Mouse (Mus musculus) intestine, embryonic 16.5 days (tissue): ENCODE measurements around the gene Acan. TPM values are rescaled to one million over a fixed set of nuclear protein-coding genes. Genes with fewer than 3 reads are reported as not detected.
A peak's percentile ranks its signal among the peaks of the same experiment; 100 is the strongest.

Experiments
- ATAC-seq: fragments of 200-750 bp; cut with Nextera tagmentation; 2 replicates; pipeline ENCODE4 v1.8.0; 2017; ENCODE audit warnings: moderate TSS enrichment, moderate library complexity
- H3K27ac ChIP-seq: fragments of 300-500 bp; sonication (generic); 2 replicates; pipeline ENCODE4 v1.5.1; 2014; ENCODE audit warnings: mild to moderate bottlenecking, low read length
- H3K27me3 ChIP-seq: fragments of 300-500 bp; sonication (generic); replicated peaks from 2 replicates; pipeline ENCODE4 v1.6.1; 2014; ENCODE audit warnings: low read length, control low read depth, mixed read lengths; ENCODE audit not compliant: control insufficient read depth, insufficient read depth
- H3K36me3 ChIP-seq: fragments of 300-500 bp; sonication (generic); 2 replicates; pipeline ENCODE4 v1.6.1; 2014; ENCODE audit warnings: low read length, control low read depth; ENCODE audit not compliant: control insufficient read depth, insufficient read depth
- H3K4me1 ChIP-seq: fragments of 300-500 bp; sonication (generic); 2 replicates; pipeline ENCODE4 v1.6.1; 2014; ENCODE audit warnings: low read length, control low read depth, mixed read lengths; ENCODE audit not compliant: control insufficient read depth, insufficient read depth
- H3K4me2 ChIP-seq: fragments of 300-500 bp; sonication (generic); 2 replicates; pipeline ENCODE4 v1.6.1; 2014; ENCODE audit warnings: low read depth, low read length, control low read depth
- H3K4me3 ChIP-seq: fragments of 300-500 bp; sonication (generic); 2 replicates; pipeline ENCODE4 v1.5.1; 2014; ENCODE audit warnings: mild to moderate bottlenecking, low read length
- H3K9ac ChIP-seq: fragments of 300-500 bp; sonication (generic); 2 replicates; pipeline ENCODE4 v1.6.1; 2014; ENCODE audit warnings: low read depth, low read length
- H3K9me3 ChIP-seq: fragments of 300-500 bp; sonication (generic); 2 replicates; pipeline ENCODE4 v1.6.1; 2016; ENCODE audit warnings: low read length, control low read depth; ENCODE audit not compliant: control insufficient read depth
- WGBS: fragments of 180-500 bp; shearing (Covaris S2); extraction: QIAGEN DNeasy Blood & Tissue Kit; methylation state at CpG from one replicate; pipeline ENCODE4 v1.1.7; 2014; 5-methylcytosine and 5-hydroxymethylcytosine counted together
- polyA plus RNA-seq: library from polyadenylated mRNA; unstranded; fragments of >200 nt; fragmentation: Nextera tagmentation; extraction: Ambion mirVana; gene quantifications from 2 replicates; pipeline ENCODE4 v1.2.1, GENCODE M21; 2015

The Acan gene
- polyA plus RNA-seq, 1 experiment from 2014 or later = 0.28 TPM

DNA sequence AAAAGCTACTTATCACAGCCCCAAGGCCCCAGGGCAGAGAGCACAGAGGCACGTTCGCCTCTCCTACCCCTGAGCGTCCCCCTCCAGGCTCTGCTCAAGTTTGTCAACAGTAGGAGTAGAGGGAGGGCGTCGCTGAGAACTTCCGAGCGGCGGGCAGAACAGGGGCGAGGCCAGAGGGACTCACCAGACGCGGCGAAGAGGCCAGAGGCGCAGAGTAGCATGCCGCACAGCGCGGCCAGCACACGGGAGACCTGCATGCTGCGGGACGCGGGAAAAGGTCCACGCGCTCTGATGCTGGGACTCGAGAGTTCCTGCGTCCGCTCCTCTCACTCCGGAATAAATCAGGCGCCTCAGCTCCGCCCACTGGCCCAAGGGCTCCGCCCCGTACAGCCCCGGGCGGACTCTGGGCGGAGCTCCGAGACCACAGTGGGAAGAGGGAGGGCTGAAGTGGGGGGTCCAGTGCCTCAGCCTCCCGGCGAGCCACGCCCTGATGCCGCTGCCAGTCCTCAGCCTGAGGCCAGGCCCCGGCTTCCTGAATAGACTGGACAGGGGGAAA is 95.5 kb downstream of the Acan start, which contains the start of gene Mfge8:
TSS of gene Mfge8 (minus strand) at position 350 of the 556 bp plus-strand sequence.
- peak within 1 kb of the TSS; percentile 57 for H3K27ac ChIP-seq
- under 1% methylated on average over 39 of the region's 39 CpGs for WGBS
- H3K9ac ChIP-seq = peak within 1 kb of the TSS; percentile 84
- no peaks in the 10 kb centered on the region for H3K27me3 ChIP-seq
- H3K9me3 ChIP-seq = no peaks in the 10 kb centered on the region
- 0 out of 2 replicates have a peak, but pooled peaks cover 3% of the 10 kb centered on the region for H3K36me3 ChIP-seq
- peak within 1 kb of the TSS; percentile 85 for H3K4me2 ChIP-seq
- peaks cover 14% of the 10 kb centered on the region; the same call in 1 of the 2 replicates for H3K4me1 ChIP-seq
- H3K4me3 ChIP-seq = peak within 1 kb of the TSS; percentile 81
- peak; percentile 95 for ATAC-seq

DNA sequence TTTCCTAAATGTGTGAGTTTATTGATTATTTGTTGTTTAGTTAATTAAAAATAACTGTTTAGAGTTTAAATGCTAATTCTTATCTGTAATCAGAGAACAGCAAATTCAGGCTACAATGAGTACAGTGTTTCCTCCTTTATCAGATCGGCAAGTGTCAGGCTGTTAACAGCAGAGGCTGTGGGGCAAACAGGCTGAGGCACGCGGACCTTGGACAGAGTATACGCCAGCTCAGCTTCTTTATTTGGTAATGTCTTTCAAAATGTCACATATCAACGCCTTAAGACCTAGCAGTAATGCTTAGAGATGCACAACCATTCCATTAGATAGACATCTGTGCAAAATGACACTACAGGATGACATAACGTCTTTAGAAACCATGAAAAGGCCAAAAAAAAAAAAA is 96.2 kb downstream of the Acan start:
- H3K36me3 ChIP-seq = 0 out of 2 replicates have a peak, but pooled peaks cover 3% of the 10 kb centered on the region
- WGBS = 60% methylated on average over 6 of the region's 6 CpGs
- peak overlapping the region; percentile 85; the same call in 1 of the 2 replicates for H3K4me2 ChIP-seq
- H3K9ac ChIP-seq = no peak overlapping the region
- ATAC-seq = peak; percentile 41; the same call in 1 of the 2 replicates
- H3K27ac ChIP-seq = no peak overlapping the region
- no peak overlapping the region; the same call in 1 of the 2 replicates for H3K4me3 ChIP-seq
- no peaks in the 10 kb centered on the region; the same call in 1 of the 2 replicates for H3K27me3 ChIP-seq
- H3K4me1 ChIP-seq = peaks cover 14% of the 10 kb centered on the region; the same call in 1 of the 2 replicates
- no peaks in the 10 kb centered on the region for H3K9me3 ChIP-seq

DNA sequence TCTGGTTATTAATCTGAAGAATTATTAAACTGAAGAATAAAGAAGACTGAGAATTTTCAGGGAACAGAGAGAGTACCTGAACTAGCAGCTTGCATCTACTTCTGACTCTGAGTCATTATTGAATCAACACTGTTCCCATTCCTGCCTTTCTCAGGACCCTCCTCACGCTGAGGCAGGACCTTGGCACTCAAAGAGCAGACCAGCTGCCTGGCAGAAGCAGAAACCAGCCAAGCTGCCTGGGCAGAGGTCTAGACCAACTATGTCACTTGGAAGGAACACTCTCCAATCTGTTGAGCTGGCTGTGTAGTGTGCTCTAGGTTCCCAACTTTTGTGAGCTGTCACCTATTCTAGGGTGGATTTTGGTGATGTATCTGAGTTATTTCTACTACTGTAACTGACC is 106.1 kb downstream of the Acan start:
- 0 out of 2 replicates have a peak, but pooled peaks cover 4% of the 10 kb centered on the region for H3K9me3 ChIP-seq
- H3K4me2 ChIP-seq = no peak overlapping the region
- ATAC-seq = no peak
- H3K4me1 ChIP-seq = no peaks in the 10 kb centered on the region
- H3K27ac ChIP-seq = no peak overlapping the region
- H3K4me3 ChIP-seq = no peak overlapping the region
- 58% methylated on average over 1 of the region's 1 CpGs for WGBS
- H3K9ac ChIP-seq = no peak overlapping the region
- no peaks in the 10 kb centered on the region for H3K36me3 ChIP-seq
- no peaks in the 10 kb centered on the region for H3K27me3 ChIP-seq

Other genes with a start within 250 kb of the Acan start
- 11.9 and 15.2 TPM in 2 replicates for gene Det1, start 206.2 kb upstream of the Acan start, polyA plus RNA-seq
- 29.9 and 33.5 TPM in 2 replicates for gene Aen, start 157.6 kb upstream of the Acan start, polyA plus RNA-seq
- gene Isg20, start 140.1 kb upstream of the Acan start, polyA plus RNA-seq = 4.3 and 6.8 TPM in 2 replicates
- 1.7 and 1.9 TPM in 2 replicates for gene Hapln3, start 77.5 kb downstream of the Acan start, polyA plus RNA-seq
- gene Mfge8, start 95.6 kb downstream of the Acan start, polyA plus RNA-seq = 184 and 188 TPM in 2 replicates
- 11.5 and 15.1 TPM in 2 replicates for gene Abhd2, start 219.7 kb downstream of the Acan start, polyA plus RNA-seq